Mouse (Mus musculus): ENCODE measurements around the gene Olfr718-ps1. TPM values are rescaled to one million over a fixed set of nuclear protein-coding genes. Genes with fewer than 3 reads are reported as not detected.

The Olfr718-ps1 gene
- polyA plus RNA-seq, 1 experiment from 2014 or later: not detected

GRCm38 (mm10) chr5:143101626-143102025 is 45.8 kb downstream of the Olfr718-ps1 start:
- H3K27me3 ChIP-seq (ENCODE audit: control insufficient read depth, insufficient read depth, low read length): no peaks in the 10 kb centered on the region
- DNase-seq (ENCODE audit: low spot score) (no peak), ATAC-seq (ENCODE audit: insufficient number of reproducible peaks, low FRiP score, low TSS enrichment, low read depth) (no peak)
- no peak overlapping the region for H3K9ac ChIP-seq (ENCODE audit: low read length)
- no peak overlapping the region for H3K4me3 ChIP-seq (ENCODE audit: low read depth, low read length)
- H3K4me2 ChIP-seq (ENCODE audit: low read depth, severe bottlenecking): no peak overlapping the region
- no peaks in the 10 kb centered on the region for H3K9me3 ChIP-seq (ENCODE audit: control insufficient read depth, low read length)
- H3K4me1 ChIP-seq (ENCODE audit: control insufficient read depth, insufficient read depth, low read length): no peaks in the 10 kb centered on the region; the same call in 1 of the 2 replicates
- no peaks in the 10 kb centered on the region for H3K36me3 ChIP-seq (ENCODE audit: control insufficient read depth, insufficient read depth, low read length)
- H3K27ac ChIP-seq (replicated peaks; ENCODE audit: low read depth, low read length): no peak overlapping the region
- 81% methylated on average over 1 of the region's 1 CpGs for WGBS

DNA sequence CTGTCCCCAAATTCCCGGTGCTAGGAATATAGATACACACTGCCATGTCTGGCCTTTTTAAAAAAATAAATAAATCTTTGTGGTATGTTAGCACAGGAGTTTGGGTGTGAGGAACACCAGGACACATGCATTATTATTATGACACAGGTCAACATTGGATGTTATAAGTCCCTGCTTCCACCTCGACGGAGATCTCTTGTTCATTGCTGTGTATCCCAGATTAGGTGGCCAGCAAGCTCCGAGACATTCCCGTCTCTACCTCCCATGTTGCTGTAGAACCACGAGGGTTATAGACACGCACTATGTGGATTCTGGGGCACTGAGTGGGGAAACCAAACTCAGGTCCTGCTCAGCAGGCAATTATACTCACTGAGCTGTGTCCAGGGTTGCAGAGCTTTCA is 52.1 kb downstream of the Olfr718-ps1 start:
- H3K36me3 ChIP-seq (ENCODE audit: control insufficient read depth, insufficient read depth, low read length): peaks cover 9% of the 10 kb centered on the region

GRCm38 (mm10) chr5:143092891-143093290 is 54.5 kb downstream of the Olfr718-ps1 start:
- no peak overlapping the region for H3K4me2 ChIP-seq (ENCODE audit: low read depth, severe bottlenecking)
- H3K27ac ChIP-seq (replicated peaks; ENCODE audit: low read depth, low read length): no peak overlapping the region
- H3K4me1 ChIP-seq (ENCODE audit: control insufficient read depth, insufficient read depth, low read length): no peaks in the 10 kb centered on the region
- H3K9ac ChIP-seq (ENCODE audit: low read length): no peak overlapping the region
- H3K4me3 ChIP-seq (ENCODE audit: low read depth, low read length): no peak overlapping the region
- DNase-seq (ENCODE audit: low spot score) (no peak), ATAC-seq (ENCODE audit: insufficient number of reproducible peaks, low FRiP score, low TSS enrichment, low read depth) (no peak)
- no peaks in the 10 kb centered on the region for H3K27me3 ChIP-seq (ENCODE audit: control insufficient read depth, insufficient read depth, low read length)
- H3K9me3 ChIP-seq (ENCODE audit: control insufficient read depth, low read length): no peaks in the 10 kb centered on the region
- 57% methylated on average over 3 of the region's 3 CpGs for WGBS
- H3K36me3 ChIP-seq (ENCODE audit: control insufficient read depth, insufficient read depth, low read length): peaks cover 22% of the 10 kb centered on the region

More for the DNA sequence above, 52.1 kb downstream of the Olfr718-ps1 start:
- H3K27ac ChIP-seq (replicated peaks; ENCODE audit: low read depth, low read length): no peak overlapping the region
- DNase-seq (ENCODE audit: low spot score): no peak
- H3K4me1 ChIP-seq (ENCODE audit: control insufficient read depth, insufficient read depth, low read length): no peaks in the 10 kb centered on the region
- no peak overlapping the region for H3K4me2 ChIP-seq (ENCODE audit: low read depth, severe bottlenecking)
- no peaks in the 10 kb centered on the region for H3K9me3 ChIP-seq (ENCODE audit: control insufficient read depth, low read length)
- no peak overlapping the region for H3K4me3 ChIP-seq (ENCODE audit: low read depth, low read length)
- ATAC-seq (ENCODE audit: insufficient number of reproducible peaks, low FRiP score, low TSS enrichment, low read depth): no peak
- 89% methylated on average over 7 of the region's 7 CpGs for WGBS
- H3K27me3 ChIP-seq (ENCODE audit: control insufficient read depth, insufficient read depth, low read length): no peaks in the 10 kb centered on the region
- H3K9ac ChIP-seq (ENCODE audit: low read length): no peak overlapping the region

DNA sequence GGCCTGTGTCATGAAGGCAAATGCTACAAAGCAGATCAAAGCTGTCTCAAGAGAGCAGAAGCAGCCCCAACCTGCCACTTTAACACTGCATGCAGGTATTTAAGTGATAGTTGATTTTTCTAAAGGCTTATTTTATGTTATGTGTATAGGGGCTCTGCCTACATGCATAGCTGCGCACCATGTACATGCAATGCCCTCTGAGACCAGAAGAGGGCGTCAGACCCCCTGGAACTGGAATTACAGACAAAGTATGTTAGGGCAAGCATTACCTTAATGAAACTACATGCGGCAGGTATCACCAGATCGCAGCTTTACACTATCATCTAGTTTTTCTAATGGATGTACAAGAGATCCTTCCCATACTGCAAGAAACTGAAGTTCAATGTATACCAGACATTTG is 62.5 kb downstream of the Olfr718-ps1 start:
- Histone ChIP-seq H3K36me3 (ENCODE audit: control insufficient read depth, insufficient read depth, low read length) (peaks cover 13% of the 10 kb centered on the region; the same call in 1 of the 2 replicates), H3K4me1 (ENCODE audit: control insufficient read depth, insufficient read depth, low read length) (no peaks in the 10 kb centered on the region), H3K9ac (ENCODE audit: low read length) (no peak overlapping the region), H3K27me3 (ENCODE audit: control insufficient read depth, insufficient read depth, low read length) (no peaks in the 10 kb centered on the region), H3K9me3 (ENCODE audit: control insufficient read depth, low read length) (no peaks in the 10 kb centered on the region), H3K4me2 (ENCODE audit: low read depth, severe bottlenecking) (no peak overlapping the region), H3K27ac (replicated peaks; ENCODE audit: low read depth, low read length) (no peak overlapping the region), H3K4me3 (ENCODE audit: low read depth, low read length) (no peak overlapping the region)
- DNase-seq (ENCODE audit: low spot score) (peak; percentile 55), ATAC-seq (ENCODE audit: insufficient number of reproducible peaks, low FRiP score, low TSS enrichment, low read depth) (no peak)
- WGBS: 70% methylated on average over 4 of the region's 4 CpGs

Small RNA genes lying within 50 kb of the gene (microRNA-seq; reads per million reads assigned to microRNA genes)
- not detected for gene Gm44405

Other genes starting within 250 kb of the Olfr718-ps1 start
- gene Actb, start 240.8 kb downstream of the Olfr718-ps1 start, polyA plus RNA-seq (2014; fragmentation: Nextera tagmentation; extraction: Ambion mirVana): 16,455 and 16,911 TPM in 2 replicates
- gene Fscn1, start 187.2 kb downstream of the Olfr718-ps1 start, polyA plus RNA-seq (2014; fragmentation: Nextera tagmentation; extraction: Ambion mirVana): 678 and 708 TPM in 2 replicates
- 36.6 and 37.7 TPM in 2 replicates for gene Rnf216, start 34.6 kb downstream of the Olfr718-ps1 start, polyA plus RNA-seq (2014; fragmentation: Nextera tagmentation; extraction: Ambion mirVana)
- gene Rbak, start 33.2 kb upstream of the Olfr718-ps1 start, polyA plus RNA-seq (2014; fragmentation: Nextera tagmentation; extraction: Ambion mirVana): 13.3 and 15.6 TPM in 2 replicates
- not detected in 2 replicates for gene Spdye4b, start 33.4 kb upstream of the Olfr718-ps1 start, polyA plus RNA-seq (2014; fragmentation: Nextera tagmentation; extraction: Ambion mirVana)
- gene Spdye4a, start 79.3 kb upstream of the Olfr718-ps1 start, polyA plus RNA-seq (2014; fragmentation: Nextera tagmentation; extraction: Ambion mirVana): not detected in 2 replicates
- gene Zfp12, start 87.6 kb upstream of the Olfr718-ps1 start, polyA plus RNA-seq (2014; fragmentation: Nextera tagmentation; extraction: Ambion mirVana): 20.8 and 23.3 TPM in 2 replicates
- 2.0 and 3.4 TPM in 2 replicates for gene Zfp316, start 122.4 kb upstream of the Olfr718-ps1 start, polyA plus RNA-seq (2014; fragmentation: Nextera tagmentation; extraction: Ambion mirVana)
- 0.08 TPM in 1 of 2 replicates, not detected in the other for gene Zfp853, start 146.0 kb upstream of the Olfr718-ps1 start, polyA plus RNA-seq (2014; fragmentation: Nextera tagmentation; extraction: Ambion mirVana)
- gene E130309D02Rik, start 167.8 kb upstream of the Olfr718-ps1 start, polyA plus RNA-seq (2014; fragmentation: Nextera tagmentation; extraction: Ambion mirVana): 52.5 and 53.4 TPM in 2 replicates
- 74.1 and 75.1 TPM in 2 replicates for gene Zdhhc4, start 181.7 kb upstream of the Olfr718-ps1 start, polyA plus RNA-seq (2014; fragmentation: Nextera tagmentation; extraction: Ambion mirVana)
- 0.31 and 0.88 TPM in 2 replicates for gene Grid2ip, start 209.8 kb upstream of the Olfr718-ps1 start, polyA plus RNA-seq (2014; fragmentation: Nextera tagmentation; extraction: Ambion mirVana)